Mouse (Mus musculus) liver, embryonic 11.5 days (tissue): Measurements from ENCODE around the gene Ppp1r18. TPM values are rescaled to one million over a fixed set of nuclear protein-coding genes. Genes with fewer than 3 reads are reported as not detected.

Source experiments
- ATAC-seq: fragments of 200-750 bp; cut with Nextera tagmentation; replicated peaks from 2 replicates; pipeline ENCODE4 v1.8.0; 2017; ENCODE audit warnings: moderate number of reproducible peaks, mild to moderate bottlenecking, moderate TSS enrichment, moderate library complexity; ENCODE audit not compliant: low FRiP score
- DNase-seq: peaks from one replicate; pipeline ENCODE4 v3.0.0-alpha.2; 2017; ENCODE audit warnings: low spot score
- H3K27ac ChIP-seq: fragments of 300-500 bp; sonication (generic); 2 replicates; pipeline ENCODE4 v1.5.1; 2014; ENCODE audit warnings: mild to moderate bottlenecking, low read depth, low read length, control low read depth
- H3K27me3 ChIP-seq: fragments of 300-500 bp; sonication (generic); replicated peaks from 2 replicates; pipeline ENCODE4 v1.6.1; 2014; ENCODE audit warnings: low read length, mixed read lengths; ENCODE audit not compliant: control insufficient read depth, insufficient read depth
- H3K36me3 ChIP-seq: fragments of 300-500 bp; sonication (generic); 2 replicates; pipeline ENCODE4 v1.6.1; 2014; ENCODE audit warnings: mild to moderate bottlenecking, low read length, moderate library complexity, mixed read lengths; ENCODE audit not compliant: control insufficient read depth, insufficient read depth
- H3K4me1 ChIP-seq: fragments of 300-500 bp; sonication (generic); replicated peaks from 2 replicates; pipeline ENCODE4 v1.6.1; 2014; ENCODE audit warnings: low read length, mixed read lengths; ENCODE audit not compliant: control insufficient read depth, insufficient read depth
- H3K4me2 ChIP-seq: fragments of 300-500 bp; sonication (generic); 2 replicates; pipeline ENCODE4 v1.6.1; 2014; ENCODE audit warnings: mild to moderate bottlenecking, control low read depth, moderate library complexity
- H3K4me3 ChIP-seq: fragments of 300-500 bp; sonication (generic); 2 replicates; pipeline ENCODE4 v1.5.1; 2014; ENCODE audit warnings: low read depth, low read length, control low read depth
- H3K9ac ChIP-seq: fragments of 300-500 bp; sonication (generic); 2 replicates; pipeline ENCODE4 v1.6.1; 2014; ENCODE audit warnings: low read depth, low read length, control low read depth
- H3K9me3 ChIP-seq: fragments of 300-500 bp; sonication (generic); 2 replicates; pipeline ENCODE4 v1.6.1; 2016; ENCODE audit warnings: low read length, inconsistent platforms, mixed read lengths; ENCODE audit not compliant: control insufficient read depth
- WGBS: fragments of 180-500 bp; shearing (Covaris S2); extraction: QIAGEN DNeasy Blood & Tissue Kit; methylation state at CpG from one replicate; pipeline ENCODE4 v1.1.7; 2014; 5-methylcytosine and 5-hydroxymethylcytosine counted together
- polyA plus RNA-seq: library from polyadenylated mRNA; unstranded; fragments of >200 nt; fragmentation: Nextera tagmentation; extraction: Ambion mirVana; gene quantifications from 2 replicates; pipeline ENCODE4 v1.2.1, GENCODE M21; 2014

Ppp1r18 gene
- polyA plus RNA-seq, 1 experiment from 2014 or later = 22.0 TPM

- Histone ChIP-seq H3K4me3 (peak overlapping the region; percentile 59), H3K36me3 (peaks cover 4% of the 10 kb centered on the region; the same call in 1 of the 2 replicates), H3K9me3 (peaks cover 4% of the 10 kb centered on the region; the same call in 1 of the 2 replicates), H3K4me2 (peak overlapping the region; percentile 97), H3K9ac (peak overlapping the region; percentile 57), H3K4me1 (peaks cover 51% of the 10 kb centered on the region), H3K27ac (peak overlapping the region; percentile 82), H3K27me3 (peaks cover 4% of the 10 kb centered on the region; the same call in 1 of the 2 replicates)
- 3% methylated on average over 7 of the region's 7 CpGs for WGBS
- ATAC-seq = peak; percentile 28; the same call in 1 of the 2 replicates
- DNase-seq = peak; percentile 68
Observed at GRCm38 (mm10) chr17:35869346-35870067, 4.1 kb downstream of the Ppp1r18 start.

GRCm38 (mm10) chr17:35870151-35870883, 4.9 kb downstream of the Ppp1r18 start:
- Histone ChIP-seq H3K36me3 (peaks cover 4% of the 10 kb centered on the region; the same call in 1 of the 2 replicates), H3K27ac (peak overlapping the region; percentile 82), H3K4me3 (peak overlapping the region; percentile 59), H3K4me1 (peaks cover 49% of the 10 kb centered on the region), H3K27me3 (peaks cover 4% of the 10 kb centered on the region; the same call in 1 of the 2 replicates), H3K4me2 (peak overlapping the region; percentile 97), H3K9me3 (peaks cover 4% of the 10 kb centered on the region; the same call in 1 of the 2 replicates), H3K9ac (peak overlapping the region; percentile 57)
- WGBS = 31% methylated on average over 9 of the region's 9 CpGs
- ATAC-seq = peak; percentile 48
- DNase-seq = peak; percentile 62

GRCm38 (mm10) chr17:35870884-35871696, 5.7 kb downstream of the Ppp1r18 start:
- DNase-seq (no peak), ATAC-seq (no peak)
- H3K36me3 ChIP-seq = peaks cover 4% of the 10 kb centered on the region; the same call in 1 of the 2 replicates
- peak overlapping the region; percentile 97 for H3K4me2 ChIP-seq
- WGBS = 51% methylated on average over 8 of the region's 8 CpGs
- H3K9ac ChIP-seq = no peak overlapping the region; the same call in 1 of the 2 replicates
- peaks cover 4% of the 10 kb centered on the region; the same call in 1 of the 2 replicates for H3K27me3 ChIP-seq
- H3K9me3 ChIP-seq = peaks cover 4% of the 10 kb centered on the region; the same call in 1 of the 2 replicates
- H3K4me3 ChIP-seq = peak overlapping the region; percentile 59
- H3K27ac ChIP-seq = peak overlapping the region; percentile 82
- H3K4me1 ChIP-seq = peaks cover 49% of the 10 kb centered on the region

GRCm38 (mm10) chr17:35873774-35874519, 8.6 kb downstream of the Ppp1r18 start:
- ATAC-seq = peak; percentile 60
- Histone ChIP-seq H3K4me1 (peaks cover 37% of the 10 kb centered on the region), H3K27me3 (no peaks in the 10 kb centered on the region), H3K9ac (peak overlapping the region; percentile 40; the same call in 1 of the 2 replicates), H3K27ac (peak overlapping the region; percentile 28; the same call in 1 of the 2 replicates), H3K9me3 (peaks cover 4% of the 10 kb centered on the region; the same call in 1 of the 2 replicates), H3K4me3 (no peak overlapping the region), H3K4me2 (peak overlapping the region; percentile 38), H3K36me3 (peaks cover 4% of the 10 kb centered on the region; the same call in 1 of the 2 replicates)
- DNase-seq = peak; percentile 85
- WGBS = 20% methylated on average over 21 of the region's 21 CpGs

- DNase-seq = no peak
- Histone ChIP-seq H3K9me3 (peaks cover 4% of the 10 kb centered on the region; the same call in 1 of the 2 replicates), H3K4me3 (no peak overlapping the region), H3K27me3 (no peaks in the 10 kb centered on the region), H3K9ac (no peak overlapping the region), H3K4me2 (no peak overlapping the region), H3K27ac (no peak overlapping the region), H3K36me3 (peaks cover 4% of the 10 kb centered on the region; the same call in 1 of the 2 replicates), H3K4me1 (peaks cover 29% of the 10 kb centered on the region)
- ATAC-seq = no peak
- WGBS = 92% methylated on average over 6 of the region's 6 CpGs
Observed at GRCm38 (mm10) chr17:35874721-35875120, 9.3 kb downstream of the Ppp1r18 start.

- no peaks in the 10 kb centered on the region for H3K27me3 ChIP-seq
- peak within 1 kb of the TSS; percentile 88 for H3K4me2 ChIP-seq
- ATAC-seq = peak; percentile 88
- H3K27ac ChIP-seq = peak within 1 kb of the TSS; percentile 54
- peak; percentile 97 for DNase-seq
- H3K4me1 ChIP-seq = peaks cover 13% of the 10 kb centered on the region
- H3K9ac ChIP-seq = peak within 1 kb of the TSS; percentile 92
- 6% methylated on average over 66 of the region's 66 CpGs for WGBS
- H3K4me3 ChIP-seq = peak within 1 kb of the TSS; percentile 99
- no peaks in the 10 kb centered on the region for H3K9me3 ChIP-seq
- H3K36me3 ChIP-seq = peaks cover 27% of the 10 kb centered on the region
Observed at GRCm38 (mm10) chr17:35879245-35880057, 14.1 kb downstream of the Ppp1r18 start, which contains the start of gene Dhx16. Gene Dhx16 (plus strand): TSS chr17:35879819.

- H3K27me3 ChIP-seq = no peaks in the 10 kb centered on the region
- no peak overlapping the region for H3K4me3 ChIP-seq
- H3K9me3 ChIP-seq = no peaks in the 10 kb centered on the region
- no peak overlapping the region for H3K9ac ChIP-seq
- peaks cover 48% of the 10 kb centered on the region for H3K36me3 ChIP-seq
- H3K4me1 ChIP-seq = peaks cover 8% of the 10 kb centered on the region
- no peak for ATAC-seq
- H3K4me2 ChIP-seq = no peak overlapping the region
- no peak overlapping the region for H3K27ac ChIP-seq
- DNase-seq = no peak
- 94% methylated on average over 17 of the region's 17 CpGs for WGBS
Observed at GRCm38 (mm10) chr17:35882924-35883323, 17.5 kb downstream of the Ppp1r18 start.
